Mouse (Mus musculus): Measurements from ENCODE around the gene Vsx1. TPM values are rescaled to one million over a fixed set of nuclear protein-coding genes. Genes with fewer than 3 reads are reported as not detected.

The Vsx1 gene
- total and polyA plus RNA-seq, 3 experiments: not detected

- Histone ChIP-seq H3K27me3 (replicated peaks) (no peaks in the 10 kb centered on the region), H3K27ac (ENCODE audit: insufficient read depth, low read depth) (no peak overlapping the region), H3K4me2 (ENCODE audit: insufficient read depth, low read depth, poor library complexity, severe bottlenecking) (no peak overlapping the region), H3K79me2 (replicated peaks; ENCODE audit: control insufficient read depth, extremely low read depth, insufficient read depth, poor library complexity, severe bottlenecking) (no peaks in the 10 kb centered on the region), H3K9me3 (replicated peaks; ENCODE audit: low read length) (no peaks in the 10 kb centered on the region), H3K4me3 (replicated peaks in 1 of 3; ENCODE audit: low read depth in 2 of 3, low read length in 2 of 3, poor library complexity in 1 of 3) (no peak overlapping the region), H3K4me1 (ENCODE audit: control insufficient read depth in 1 of 2, insufficient read depth in 2 of 2) (peaks cover 4 to 13% of the 10 kb centered on the region in 2 experiments; a peak in 3 of 4 replicates), H3K9ac (ENCODE audit: insufficient read depth, low read depth) (no peak overlapping the region), H3K36me3 (replicated peaks in 1 of 2; ENCODE audit: control insufficient read depth in 1 of 2, insufficient read depth in 1 of 2, low read length in 1 of 2) (no peaks in the 10 kb centered on the region)
- DNase-seq (ENCODE audit: extremely low read depth): no peak
- in situ Hi-C loops (cut with MboI; ENCODE audit: low pct_ligation_motif_present, low pct_unique_long_range_greater_than_20kb, low sequenced_read_pairs): no loop called here
- no peak for TF ChIP-seq MAZ (IDR thresholded peaks at IDR 0.05; ENCODE audit: low read depth, low read length)
- TF ChIP-seq KAT2A (IDR thresholded peaks at IDR 0.05; ENCODE audit: insufficient replicate concordance, low read length): no peak
- TF ChIP-seq ZNF384 (IDR thresholded peaks at IDR 0.05; ENCODE audit: low read depth, low read length): no peak
- TF ChIP-seq EP300 (IDR thresholded peaks at IDR 0.05; ENCODE audit: low read length): no peak
- TF ChIP-seq CTCF (conservative IDR thresholded peaks at IDR 0.05 in 1 of 2, IDR thresholded peaks at IDR 0.05 in 1 of 2; ENCODE audit: low read depth in 2 of 2, low read length in 2 of 2): no peak
- no peak for TF ChIP-seq JUN (IDR thresholded peaks at IDR 0.05; ENCODE audit: insufficient read depth, low read depth, low read length)
- no peak for TF ChIP-seq TBP (conservative IDR thresholded peaks at IDR 0.05; ENCODE audit: low read depth, low read length)
- dilution Hi-C loops (cut with MboI; ENCODE audit: extremely low pct_ligation_motif_present, extremely low pct_unique_long_range_greater_than_20kb, low sequenced_read_pairs): no loop called here
Observed at GRCm38 (mm10) chr2:150638370-150638733, 50.8 kb downstream of the Vsx1 start.

- peaks cover 4 to 13% of the 10 kb centered on the region in 2 experiments; a peak in 3 of 4 replicates for H3K4me1 ChIP-seq (ENCODE audit: control insufficient read depth in 1 of 2, insufficient read depth in 2 of 2)
- dilution Hi-C loops (cut with MboI; ENCODE audit: extremely low pct_ligation_motif_present, extremely low pct_unique_long_range_greater_than_20kb, low sequenced_read_pairs) (no loop called here), in situ Hi-C loops (cut with MboI; ENCODE audit: low pct_ligation_motif_present, low pct_unique_long_range_greater_than_20kb, low sequenced_read_pairs) (no loop called here)
- no peak overlapping the region for H3K4me2 ChIP-seq (ENCODE audit: insufficient read depth, low read depth, poor library complexity, severe bottlenecking)
- no peaks in the 10 kb centered on the region for H3K27me3 ChIP-seq (replicated peaks)
- no peaks in the 10 kb centered on the region for H3K79me2 ChIP-seq (replicated peaks; ENCODE audit: control insufficient read depth, extremely low read depth, insufficient read depth, poor library complexity, severe bottlenecking)
- H3K4me3 ChIP-seq (replicated peaks in 1 of 3; ENCODE audit: low read depth in 2 of 3, low read length in 2 of 3, poor library complexity in 1 of 3): no peak overlapping the region
- H3K9ac ChIP-seq (ENCODE audit: insufficient read depth, low read depth): no peak overlapping the region
- TF ChIP-seq CHD2 (IDR thresholded peaks at IDR 0.05; ENCODE audit: low read length): no peak
- no peak for DNase-seq (ENCODE audit: extremely low read depth)
- no peak overlapping the region for H3K27ac ChIP-seq (ENCODE audit: insufficient read depth, low read depth)
- H3K36me3 ChIP-seq (replicated peaks in 1 of 2; ENCODE audit: control insufficient read depth in 1 of 2, insufficient read depth in 1 of 2, low read length in 1 of 2): no peaks in the 10 kb centered on the region
- H3K9me3 ChIP-seq (replicated peaks; ENCODE audit: low read length): no peaks in the 10 kb centered on the region
Observed at GRCm38 (mm10) chr2:150637702-150638369, 51.3 kb downstream of the Vsx1 start.

GRCm38 (mm10) chr2:150635877-150636446 is 53.2 kb downstream of the Vsx1 start:
- TF ChIP-seq ZNF384 (IDR thresholded peaks at IDR 0.05; ENCODE audit: low read depth, low read length) (no peak), IRF4 (IDR thresholded peaks at IDR 0.05; ENCODE audit: low read depth, low read length) (no peak), SIN3A (IDR thresholded peaks at IDR 0.05; ENCODE audit: low read length) (no peak), JUND (conservative IDR thresholded peaks at IDR 0.05; ENCODE audit: low read depth, low read length) (no peak), MYC (IDR thresholded peaks at IDR 0.05; ENCODE audit: low read depth, low read length) (no peak), GABPA (IDR thresholded peaks at IDR 0.05; ENCODE audit: insufficient replicate concordance, low read depth, low read length) (no peak), MXI1 (IDR thresholded peaks at IDR 0.05; ENCODE audit: low read depth, low read length) (no peak), MEF2A (IDR thresholded peaks at IDR 0.05; ENCODE audit: borderline replicate concordance, low read depth, low read length) (no peak), ZC3H11A (IDR thresholded peaks at IDR 0.05; ENCODE audit: low read depth, low read length) (no peak), UBTF (IDR thresholded peaks at IDR 0.05; ENCODE audit: low read depth, low read length) (no peak), POLR2A (IDR thresholded peaks at IDR 0.05; ENCODE audit: low read depth, low read length) (no peak)
- no peaks in the 10 kb centered on the region for H3K79me2 ChIP-seq (replicated peaks; ENCODE audit: control insufficient read depth, extremely low read depth, insufficient read depth, poor library complexity, severe bottlenecking)
- dilution Hi-C loops (cut with MboI; ENCODE audit: extremely low pct_ligation_motif_present, extremely low pct_unique_long_range_greater_than_20kb, low sequenced_read_pairs): no loop called here
- no peak for DNase-seq (ENCODE audit: extremely low read depth)
- no peak overlapping the region for H3K4me3 ChIP-seq (replicated peaks in 1 of 3; ENCODE audit: low read depth in 2 of 3, low read length in 2 of 3, poor library complexity in 1 of 3)
- in situ Hi-C loops (cut with MboI; ENCODE audit: low pct_ligation_motif_present, low pct_unique_long_range_greater_than_20kb, low sequenced_read_pairs): no loop called here
- H3K4me2 ChIP-seq (ENCODE audit: insufficient read depth, low read depth, poor library complexity, severe bottlenecking): no peak overlapping the region
- H3K9me3 ChIP-seq (replicated peaks; ENCODE audit: low read length): no peaks in the 10 kb centered on the region
- no peaks in the 10 kb centered on the region for H3K36me3 ChIP-seq (replicated peaks in 1 of 2; ENCODE audit: control insufficient read depth in 1 of 2, insufficient read depth in 1 of 2, low read length in 1 of 2)
- H3K27ac ChIP-seq (ENCODE audit: insufficient read depth, low read depth): no peak overlapping the region
- no peaks in the 10 kb centered on the region for H3K27me3 ChIP-seq (replicated peaks)
- peaks cover 2 to 13% of the 10 kb centered on the region in 2 experiments; a peak in 3 of 4 replicates for H3K4me1 ChIP-seq (ENCODE audit: control insufficient read depth in 1 of 2, insufficient read depth in 2 of 2)
- H3K9ac ChIP-seq (ENCODE audit: insufficient read depth, low read depth): no peak overlapping the region
